ENCODE assay signal across 8 mouse cellular contexts in the genomic region with DNA sequence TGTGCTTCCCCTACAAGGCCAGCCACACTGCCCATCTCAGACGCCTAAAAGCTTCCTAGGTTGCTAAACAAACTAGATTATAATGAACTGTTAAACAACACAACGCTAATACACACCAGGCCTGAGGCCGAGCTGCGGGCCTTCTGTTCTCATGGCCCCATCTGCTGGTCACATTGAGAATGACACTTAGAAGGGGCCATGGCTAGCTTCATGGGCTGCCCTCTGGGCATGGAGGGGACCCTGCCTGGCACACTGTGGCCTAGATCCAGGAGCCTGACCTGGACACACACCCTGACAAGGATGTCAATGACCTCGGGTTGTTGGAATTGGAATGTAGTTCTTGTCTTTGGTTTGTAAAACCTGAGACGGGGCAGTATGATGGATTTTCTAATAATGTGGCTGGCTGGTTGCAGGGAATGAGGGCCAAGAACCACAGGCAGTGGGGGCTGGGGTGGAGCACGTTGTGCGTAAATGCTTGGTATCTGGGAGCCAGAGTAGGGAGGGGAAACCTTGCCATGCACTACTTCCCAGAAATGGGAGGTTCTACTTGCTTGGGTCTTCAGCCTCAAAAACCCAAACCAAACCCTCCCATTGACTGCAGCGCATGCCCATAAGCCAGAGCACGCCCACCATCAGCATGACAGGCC. TPM values are rescaled to one million over a fixed set of nuclear protein-coding genes. Genes with fewer than 3 reads are reported as not detected.
DNase-seq lines count a peak whose midpoint lies in the region; ATAC-seq and TF ChIP-seq lines count a peak whose summit lies in the region.

No protein-coding gene starts in this region.

- H3K4me2 ChIP-seq in liver, embryonic 11.5 days = no peak overlapping the region
- no peak overlapping the region for H3K4me2 ChIP-seq in stomach, postnatal 0 days (replicated peaks; ENCODE audit: low read depth)

- no peak for TF ChIP-seq EP300 in stomach, postnatal 0 days (optimal IDR thresholded peaks at IDR 0.05)

- peak; percentile 97 for TF ChIP-seq CTCF in stomach, postnatal 0 days (IDR thresholded peaks at IDR 0.05; ENCODE audit: low read depth)

- H3K9ac ChIP-seq in liver, embryonic 11.5 days (ENCODE audit: low read depth, low read length) = no peak overlapping the region
- no peak overlapping the region for H3K9ac ChIP-seq in stomach, postnatal 0 days (ENCODE audit: low read length)

- no peaks in the 10 kb centered on the region for H3K27me3 ChIP-seq in liver, embryonic 11.5 days (replicated peaks; ENCODE audit: control insufficient read depth, insufficient read depth, low read length)
- no peaks in the 10 kb centered on the region for H3K27me3 ChIP-seq in stomach, postnatal 0 days (ENCODE audit: control insufficient read depth, insufficient read depth, low read length)

- no peak overlapping the region for H3K27ac ChIP-seq in liver, embryonic 11.5 days (ENCODE audit: low read depth, low read length)
- H3K27ac ChIP-seq in stomach, postnatal 0 days (replicated peaks) = no peak overlapping the region

- H3K4me3 ChIP-seq in liver, embryonic 11.5 days (ENCODE audit: low read depth, low read length) = no peak overlapping the region
- H3K4me3 ChIP-seq in stomach, postnatal 0 days (ENCODE audit: low read depth, low read length) = no peak overlapping the region

- H3K36me3 ChIP-seq in liver, embryonic 11.5 days (ENCODE audit: control insufficient read depth, insufficient read depth, low read length) = peaks cover 32% of the 10 kb centered on the region
- peaks cover 28% of the 10 kb centered on the region for H3K36me3 ChIP-seq in stomach, postnatal 0 days (ENCODE audit: control insufficient read depth, insufficient read depth, low read length)

- H3K4me1 ChIP-seq in liver, embryonic 11.5 days (replicated peaks; ENCODE audit: control insufficient read depth, insufficient read depth, low read length) = peaks cover 9% of the 10 kb centered on the region; the same call in 1 of the 2 replicates
- 0 out of 2 replicates have a peak, but pooled peaks cover 2% of the 10 kb centered on the region for H3K4me1 ChIP-seq in stomach, postnatal 0 days (replicated peaks; ENCODE audit: control insufficient read depth, insufficient read depth)

- H3K9me3 ChIP-seq in liver, embryonic 11.5 days (ENCODE audit: control insufficient read depth, low read length) = no peaks in the 10 kb centered on the region
- no peaks in the 10 kb centered on the region for H3K9me3 ChIP-seq in stomach, postnatal 0 days (ENCODE audit: control insufficient read depth, low read length)

- peak; percentile 68 for ATAC-seq in liver, embryonic 11.5 days (replicated peaks; ENCODE audit: low FRiP score)
- peak; percentile 62 for ATAC-seq in monocyte, adult 5-6 weeks (replicated peaks; ENCODE audit: insufficient number of reproducible peaks, low FRiP score, low TSS enrichment, poor library complexity, severe bottlenecking)
- ATAC-seq in stomach, postnatal 0 days (ENCODE audit: low FRiP score, low TSS enrichment) = peak; percentile 69

- DNase-seq in 416B (ENCODE audit: low read depth) (peak; percentile 78), NIH3T3 (ENCODE audit: low read depth) (peak; percentile 90)
- peak; percentile 72 to 80 for DNase-seq in cerebellum, postnatal 36 days
- DNase-seq in gastrocnemius, postnatal 10 days = peak; percentile 78
- DNase-seq in kidney, adult 11 months = peak; percentile 65
- DNase-seq in liver, embryonic 11.5 days (ENCODE audit: low spot score) = no peak
- DNase-seq in stomach, postnatal 0 days (ENCODE audit: low spot score) = peak; percentile 77

- WGBS in liver, embryonic 11.5 days = 32% methylated on average over 10 of the region's 10 CpGs
- WGBS in stomach, postnatal 0 days = 23% methylated on average over 10 of the region's 10 CpGs

RNA-seq across cellular contexts. Expression of gene Ptgir, which starts 7.6 kb away (rescaled TPM):
- total RNA-seq in gastrocnemius, postnatal 10 days (2021) = 1 to 10 TPM; 1.8 to 2.9 TPM
- 1.2 and 1.3 TPM in 2 replicates for polyA plus RNA-seq in liver, embryonic 11.5 days (2014; fragmentation: Nextera tagmentation; extraction: Ambion mirVana)
- total RNA-seq in monocyte, adult 5-6 weeks (2017) = 9.8 to 15.4 TPM (median 14.0 TPM) in 3 replicates
- polyA plus RNA-seq in stomach, postnatal 0 days (2015; fragmentation: Nextera tagmentation; extraction: Ambion mirVana) = 1.5 and 1.6 TPM in 2 replicates

RNA-seq across cellular contexts. Expression of gene Calm3, which starts 10.0 kb away (rescaled TPM):
- 100 to 1,000 TPM; 255 to 271 TPM for total RNA-seq in gastrocnemius, postnatal 10 days (2021)
- polyA plus RNA-seq in liver, embryonic 11.5 days (2014; fragmentation: Nextera tagmentation; extraction: Ambion mirVana) = 147 and 169 TPM in 2 replicates
- 169 to 298 TPM (median 195 TPM) in 3 replicates for total RNA-seq in monocyte, adult 5-6 weeks (2017)
- polyA plus RNA-seq in stomach, postnatal 0 days (2015; fragmentation: Nextera tagmentation; extraction: Ambion mirVana) = 49.1 and 58.7 TPM in 2 replicates

RNA-seq across cellular contexts. Expression of gene Gng8, which starts 22.3 kb away (rescaled TPM):
- total RNA-seq in gastrocnemius, postnatal 10 days (2021) = 1 to 10 TPM; 1.3 to 2.7 TPM
- polyA plus RNA-seq in liver, embryonic 11.5 days (2014; fragmentation: Nextera tagmentation; extraction: Ambion mirVana) = 1.8 and 3.3 TPM in 2 replicates
- total RNA-seq in monocyte, adult 5-6 weeks (2017) = not detected in 3 replicates
- 7.3 and 7.4 TPM in 2 replicates for polyA plus RNA-seq in stomach, postnatal 0 days (2015; fragmentation: Nextera tagmentation; extraction: Ambion mirVana)

RNA-seq across cellular contexts. Expression of gene Pnmal2, which starts 30.6 kb away (rescaled TPM):
- total RNA-seq in gastrocnemius, postnatal 10 days (2021) = 10 to 100 TPM; 20.6 to 24.5 TPM
- polyA plus RNA-seq in liver, embryonic 11.5 days (2014; fragmentation: Nextera tagmentation; extraction: Ambion mirVana) = 0.58 and 0.80 TPM in 2 replicates
- total RNA-seq in monocyte, adult 5-6 weeks (2017) = 0.10 TPM in 1 of 3 replicates, not detected in the others
- 4.7 and 4.8 TPM in 2 replicates for polyA plus RNA-seq in stomach, postnatal 0 days (2015; fragmentation: Nextera tagmentation; extraction: Ambion mirVana)

RNA-seq across cellular contexts. Expression of gene Dact3, which starts 38.8 kb away (rescaled TPM):
- total RNA-seq in gastrocnemius, postnatal 10 days (2021) = 10 to 100 TPM in 1 of 2 experiments, 1 to 10 TPM in 1; 9.5 to 10.9 TPM
- polyA plus RNA-seq in liver, embryonic 11.5 days (2014; fragmentation: Nextera tagmentation; extraction: Ambion mirVana) = 2.5 and 2.6 TPM in 2 replicates
- total RNA-seq in monocyte, adult 5-6 weeks (2017) = not detected in 3 replicates
- 3.5 and 5.1 TPM in 2 replicates for polyA plus RNA-seq in stomach, postnatal 0 days (2015; fragmentation: Nextera tagmentation; extraction: Ambion mirVana)
